Mouse (Mus musculus): ENCODE results near the gene Eif2ak4.

The Eif2ak4 gene

DNA sequence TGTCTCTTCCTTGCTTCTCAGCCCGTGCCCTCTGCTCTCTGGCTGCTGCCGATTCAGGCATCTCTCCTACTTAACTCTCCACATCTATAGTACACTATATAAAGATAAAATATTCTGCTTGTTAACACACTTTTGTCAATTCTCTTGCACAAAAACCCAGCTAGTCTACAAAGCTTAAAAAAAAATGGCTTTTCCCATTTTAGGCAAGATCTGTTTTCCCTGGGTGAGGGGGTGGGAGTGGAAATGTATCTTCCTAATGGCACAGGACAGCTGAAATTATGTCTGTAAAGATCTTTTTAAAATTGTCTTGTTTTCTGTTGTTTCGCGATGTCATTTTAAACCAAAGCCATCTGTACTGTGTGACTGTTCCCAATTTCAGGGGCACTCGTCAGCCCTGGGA lies 75.1 kb downstream of the Eif2ak4 start:
- in situ Hi-C loops (cut with MseI, MboI) = no loop called here

DNA sequence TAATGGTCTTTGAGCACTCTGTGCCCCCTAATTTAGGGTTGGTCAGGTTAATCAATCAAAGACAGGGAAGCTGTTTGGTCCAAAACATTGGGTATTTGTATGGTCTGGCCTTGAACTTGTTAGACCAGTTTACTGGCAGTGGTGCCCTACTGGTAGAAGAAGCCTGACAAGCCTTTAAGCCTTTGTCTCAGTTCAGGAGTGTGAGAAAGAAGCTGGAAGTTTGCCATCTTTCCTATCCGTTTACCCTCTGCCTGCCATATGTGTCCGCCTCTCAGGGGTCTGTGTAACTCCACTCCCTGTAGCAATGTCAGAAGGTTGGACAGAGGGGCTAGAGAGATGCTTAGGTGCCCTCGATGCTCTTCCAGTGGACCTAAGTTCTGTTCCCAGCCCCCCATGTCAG lies 76.0 kb downstream of the Eif2ak4 start:
- in situ Hi-C loops (cut with MseI, MboI) = no loop called here

GRCm38 (mm10) chr2:118465894-118466293 lies 77.5 kb downstream of the Eif2ak4 start:
- in situ Hi-C loops (cut with MseI, MboI) = no loop called here

DNA sequence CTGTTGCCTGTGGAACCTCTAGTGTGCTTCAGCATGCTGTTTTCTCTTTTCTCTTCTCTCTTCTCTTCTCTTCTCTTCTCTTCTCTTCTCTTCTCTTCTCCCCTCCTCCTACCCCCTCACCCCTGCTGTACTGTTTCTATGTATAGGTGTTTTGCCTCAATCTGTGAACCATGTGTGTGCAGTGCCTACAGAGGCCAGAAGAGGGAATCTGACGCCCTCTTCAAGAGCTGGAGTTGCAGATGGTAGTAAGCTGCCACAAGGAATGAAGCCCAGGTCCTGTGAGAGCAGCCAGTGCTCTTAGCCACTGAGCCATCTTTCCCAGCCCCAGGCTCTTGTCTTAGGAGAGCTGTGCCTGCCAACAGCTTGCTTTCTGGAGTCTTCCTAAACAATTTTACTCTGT lies 78.2 kb downstream of the Eif2ak4 start:
- in situ Hi-C loops (cut with MseI, MboI) = no loop called here

- in situ Hi-C loops (cut with MseI, MboI) = no loop called here
Observed at GRCm38 (mm10) chr2:118468354-118468753, 79.9 kb downstream of the Eif2ak4 start.

- in situ Hi-C loops (cut with MseI, MboI) = no loop called here
Observed at GRCm38 (mm10) chr2:118478833-118479549, 90.6 kb downstream of the Eif2ak4 start.

DNA sequence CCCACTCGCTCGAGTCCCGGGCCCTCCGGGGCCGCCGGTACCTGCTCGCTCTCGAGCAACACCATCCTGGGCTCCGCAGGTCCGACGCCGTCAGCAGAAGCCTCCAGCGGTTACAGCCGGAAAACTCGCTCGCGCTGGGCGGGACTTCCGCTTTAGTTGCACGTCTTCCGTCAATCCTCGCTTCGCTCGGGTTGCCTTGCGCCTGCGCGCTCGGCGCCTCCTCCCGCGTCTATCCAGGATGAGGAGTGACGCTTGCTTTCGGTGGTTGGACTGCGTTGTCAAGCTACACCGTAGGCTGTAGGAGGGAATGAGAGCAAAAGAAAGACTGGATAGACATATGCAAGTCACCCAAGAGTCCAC lies 91.1 kb downstream of the Eif2ak4 start, which contains the start of gene Srp14:
Gene Srp14, minus strand, starts transcription at position 162 of the 360 bp plus-strand sequence.
- in situ Hi-C loops (cut with MseI, MboI) = no loop called here

DNA sequence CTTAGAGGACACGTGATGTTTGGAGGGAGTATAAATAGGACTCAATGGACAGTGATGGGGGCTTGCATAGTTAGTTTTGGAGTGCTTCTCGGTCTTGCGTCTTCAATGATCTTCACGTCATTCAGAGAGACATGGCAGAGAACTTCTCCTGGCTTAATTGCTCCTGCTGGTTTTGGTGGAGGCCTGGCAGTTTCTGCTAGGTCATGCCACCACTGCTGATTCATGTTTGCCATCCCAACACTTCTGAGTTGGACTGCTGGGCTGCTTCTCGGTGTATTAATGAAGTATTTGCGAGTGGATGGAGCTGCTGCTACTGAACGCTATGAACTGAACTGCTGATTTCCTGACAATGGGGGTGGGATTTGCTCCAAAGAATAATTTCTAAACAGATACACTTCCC lies 92.5 kb downstream of the Eif2ak4 start:
- in situ Hi-C loops (cut with MseI, MboI) = loop anchor here in 1 of 2 experiments (5.0 kb wide), 1 partner anchor 121 kb away; no protein-coding TSS in a partner anchor

DNA sequence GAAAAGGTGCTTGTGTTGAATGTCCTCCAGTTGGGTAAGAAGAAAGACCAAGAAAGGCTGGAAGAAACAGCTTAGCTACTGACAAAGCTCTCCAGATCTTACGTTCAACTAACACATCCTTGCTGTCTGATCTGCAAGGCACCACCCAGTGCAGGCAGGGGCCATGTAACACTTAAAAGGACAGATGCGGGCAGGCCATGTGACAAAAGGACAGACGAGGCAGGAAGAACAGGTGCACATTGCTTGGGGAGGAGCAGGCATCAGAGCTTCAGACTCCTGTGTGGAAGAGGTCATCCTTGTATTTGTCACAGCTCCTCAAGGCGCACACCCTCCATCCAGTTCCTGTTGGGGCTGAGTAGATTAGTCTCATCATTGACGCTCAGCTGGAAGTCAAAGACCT lies 94.6 kb downstream of the Eif2ak4 start:
- in situ Hi-C loops (cut with MseI, MboI) = loop anchor here in 1 of 2 experiments (5.0 kb wide), 1 partner anchor 119 kb away; no protein-coding TSS in a partner anchor

DNA sequence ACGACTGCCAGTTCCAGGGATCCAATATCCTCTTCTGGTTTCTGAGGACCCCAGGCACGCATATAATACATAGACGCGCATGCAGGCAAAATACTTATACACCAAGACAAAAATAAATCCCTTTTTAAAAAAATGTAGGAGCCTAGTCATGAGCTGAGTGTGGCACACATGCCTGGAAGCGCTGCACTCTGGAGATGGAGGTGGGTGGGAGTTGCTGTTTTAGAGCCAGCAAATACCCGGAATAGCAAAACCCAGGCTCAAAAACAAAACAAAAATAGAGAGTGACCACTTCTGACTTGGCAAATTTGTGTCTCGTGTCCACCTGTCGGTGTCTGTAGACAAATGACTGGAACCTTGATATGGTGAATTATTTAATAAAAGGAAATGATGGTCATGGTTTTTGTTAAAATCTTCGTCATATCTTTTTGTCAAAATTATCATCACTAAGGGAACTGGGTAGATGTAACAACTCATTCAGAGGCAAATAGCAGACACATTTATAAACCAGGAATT lies 96.0 kb downstream of the Eif2ak4 start:
- in situ Hi-C loops (cut with MseI, MboI) = loop anchor here in 1 of 2 experiments (5.0 kb wide), 1 partner anchor 118 kb away; no protein-coding TSS in a partner anchor

GRCm38 (mm10) chr2:118485415-118485814 lies 97.0 kb downstream of the Eif2ak4 start:
- in situ Hi-C loops (cut with MseI, MboI) = loop anchor here in 1 of 2 experiments (5.0 kb wide), 1 partner anchor 122 kb away; no protein-coding TSS in a partner anchor

DNA sequence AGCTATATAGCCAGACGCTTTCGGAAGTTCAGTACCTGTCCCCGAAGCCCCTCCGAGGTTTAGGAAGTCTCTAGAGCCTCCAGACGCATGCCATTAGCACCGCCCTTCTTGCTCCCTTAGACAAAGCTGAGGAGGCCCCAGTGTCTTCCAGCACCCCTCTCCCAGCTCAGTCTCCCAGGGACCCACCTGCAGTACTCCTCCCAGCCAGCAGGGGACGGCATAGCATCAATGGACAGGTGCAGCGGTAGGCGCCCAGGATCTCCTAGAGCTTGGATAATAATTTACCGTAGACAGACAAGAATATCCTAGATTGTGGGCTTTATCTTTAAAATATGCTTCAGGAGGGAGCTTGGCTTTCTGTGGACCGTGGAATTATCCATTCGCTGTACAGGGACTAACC lies 98.5 kb downstream of the Eif2ak4 start:
- in situ Hi-C loops (cut with MseI, MboI) = loop anchor here in 1 of 2 experiments (5.0 kb wide), 1 partner anchor 120 kb away; no protein-coding TSS in a partner anchor

DNA sequence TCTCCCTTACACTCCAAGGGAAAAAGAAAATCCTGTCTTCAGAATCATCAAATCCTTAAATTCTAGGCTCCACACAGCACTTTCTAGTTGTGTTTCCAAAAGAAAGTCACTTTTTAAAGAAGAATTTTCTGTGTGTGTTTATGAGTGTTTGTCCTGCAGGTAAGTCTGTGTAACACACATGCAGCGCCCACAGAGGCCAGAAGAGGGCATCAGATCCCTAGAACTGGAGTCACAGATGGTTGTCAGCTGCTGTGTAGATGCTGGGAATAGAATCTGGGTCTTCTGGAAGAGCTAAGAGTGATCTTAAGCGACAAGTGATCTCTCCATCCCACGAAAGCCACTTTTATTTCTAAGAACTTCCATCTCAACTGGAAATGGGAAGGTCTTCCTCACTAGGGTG lies 99.4 kb downstream of the Eif2ak4 start:
- in situ Hi-C loops (cut with MseI, MboI) = loop anchor here in 1 of 2 experiments (5.0 kb wide), 1 partner anchor 119 kb away; no protein-coding TSS in a partner anchor

- in situ Hi-C loops (cut with MseI, MboI) = no loop called here
Observed at GRCm38 (mm10) chr2:118490241-118491091, 102.0 kb downstream of the Eif2ak4 start.

- in situ Hi-C loops (cut with MseI, MboI) = no loop called here
Observed at GRCm38 (mm10) chr2:118491281-118491731, 102.9 kb downstream of the Eif2ak4 start.

- in situ Hi-C loops (cut with MseI, MboI) = no loop called here
Observed at GRCm38 (mm10) chr2:118491741-118492395, 103.5 kb downstream of the Eif2ak4 start.

GRCm38 (mm10) chr2:118495024-118495423 lies 106.6 kb downstream of the Eif2ak4 start:
- in situ Hi-C loops (cut with MseI, MboI) = no loop called here

DNA sequence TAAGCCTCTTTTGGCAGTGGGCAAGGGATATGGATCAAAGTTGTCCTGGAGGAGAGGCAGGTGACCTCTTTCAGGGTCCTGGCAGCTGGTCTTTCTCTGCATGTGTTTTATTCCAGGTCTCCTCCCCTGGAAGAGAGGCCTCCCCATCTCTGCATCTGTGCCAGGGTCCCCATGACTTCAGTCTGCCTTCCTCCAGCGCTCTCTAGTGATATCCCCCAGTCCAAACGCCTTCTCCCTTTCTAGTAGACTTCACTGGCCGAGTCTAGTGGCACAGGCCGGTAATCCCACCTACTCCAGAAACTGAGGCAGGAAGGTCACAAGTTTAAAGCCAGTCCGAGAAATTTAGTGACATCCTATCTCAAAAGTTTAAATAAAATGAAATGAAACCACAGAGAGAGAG lies 109.5 kb downstream of the Eif2ak4 start:
- in situ Hi-C loops (cut with MseI, MboI) = no loop called here

DNA sequence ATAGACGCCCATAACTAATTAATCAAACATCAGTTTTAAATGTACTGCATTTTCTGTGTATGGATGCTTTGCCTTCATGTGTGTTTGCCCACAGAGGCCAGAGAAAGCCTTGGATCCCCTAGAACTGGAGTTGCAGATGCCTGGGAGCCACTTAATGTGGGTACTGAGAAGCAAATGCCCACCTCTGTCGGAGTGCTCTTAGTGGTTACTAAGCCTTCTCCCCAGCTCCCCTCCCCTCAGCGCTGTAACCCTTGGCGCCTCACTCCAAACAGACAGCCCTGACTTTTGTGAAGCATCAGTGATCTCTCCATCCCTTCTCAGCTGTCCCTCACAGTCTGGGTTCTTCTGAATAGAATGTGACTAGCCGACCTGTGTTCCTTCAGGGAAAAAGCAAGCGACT lies 110.1 kb downstream of the Eif2ak4 start:
- in situ Hi-C loops (cut with MseI, MboI) = no loop called here

GRCm38 (mm10) chr2:118499135-118499961 lies 110.9 kb downstream of the Eif2ak4 start:
- in situ Hi-C loops (cut with MseI, MboI) = no loop called here

- in situ Hi-C loops (cut with MseI, MboI) = no loop called here
Observed at GRCm38 (mm10) chr2:118500191-118500590, 111.8 kb downstream of the Eif2ak4 start.
